Mouse (Mus musculus): Measurements from ENCODE around the gene Trim37. TPM values are rescaled to one million over a fixed set of nuclear protein-coding genes. Genes with fewer than 3 reads are reported as not detected.

Gene Trim37
- total RNA-seq, 2 experiments from 2014 or later: 12.7 to 28.4 TPM

GRCm38 (mm10) chr11:87212313-87212712 is 85.4 kb downstream of the Trim37 start:
- no peak for ATAC-seq (replicated peaks; ENCODE audit: low FRiP score, poor library complexity, severe bottlenecking)

GRCm38 (mm10) chr11:87222686-87223085 is 95.8 kb downstream of the Trim37 start:
- ATAC-seq (replicated peaks; ENCODE audit: low FRiP score, poor library complexity, severe bottlenecking): no peak

GRCm38 (mm10) chr11:87227056-87227455 is 100.2 kb downstream of the Trim37 start:
- no peak for ATAC-seq (replicated peaks; ENCODE audit: low FRiP score, poor library complexity, severe bottlenecking)

- no peak for ATAC-seq (replicated peaks; ENCODE audit: low FRiP score, poor library complexity, severe bottlenecking)
These were observed 106.5 kb downstream of the Trim37 start for GRCm38 (mm10) chr11:87233377-87233776.

GRCm38 (mm10) chr11:87234743-87235485 is 108.0 kb downstream of the Trim37 start:
- ATAC-seq (replicated peaks; ENCODE audit: low FRiP score, poor library complexity, severe bottlenecking): no peak

- ATAC-seq (replicated peaks; ENCODE audit: low FRiP score, poor library complexity, severe bottlenecking): no peak
These were observed 108.6 kb downstream of the Trim37 start for GRCm38 (mm10) chr11:87235486-87235872.

GRCm38 (mm10) chr11:87238891-87239530 is 112.1 kb downstream of the Trim37 start:
- no peak for ATAC-seq (replicated peaks; ENCODE audit: low FRiP score, poor library complexity, severe bottlenecking)

- no peak for ATAC-seq (replicated peaks; ENCODE audit: low FRiP score, poor library complexity, severe bottlenecking)
These were observed 113.4 kb downstream of the Trim37 start for GRCm38 (mm10) chr11:87240141-87240832.

GRCm38 (mm10) chr11:87240833-87241215 is 113.9 kb downstream of the Trim37 start:
- no peak for ATAC-seq (replicated peaks; ENCODE audit: low FRiP score, poor library complexity, severe bottlenecking)

- ATAC-seq (replicated peaks; ENCODE audit: low FRiP score, poor library complexity, severe bottlenecking): no peak
These were observed 114.4 kb downstream of the Trim37 start for GRCm38 (mm10) chr11:87241256-87241655.

GRCm38 (mm10) chr11:87245171-87245840 is 118.4 kb downstream of the Trim37 start:
- no peak for ATAC-seq (replicated peaks; ENCODE audit: low FRiP score, poor library complexity, severe bottlenecking)

- ATAC-seq (replicated peaks; ENCODE audit: low FRiP score, poor library complexity, severe bottlenecking): no peak
These were observed 119.3 kb downstream of the Trim37 start for GRCm38 (mm10) chr11:87246107-87246651.

- no peak for ATAC-seq (replicated peaks; ENCODE audit: low FRiP score, poor library complexity, severe bottlenecking)
These were observed 120.0 kb downstream of the Trim37 start for GRCm38 (mm10) chr11:87246724-87247493.

- ATAC-seq (replicated peaks; ENCODE audit: low FRiP score, poor library complexity, severe bottlenecking): no peak
These were observed 120.6 kb downstream of the Trim37 start for GRCm38 (mm10) chr11:87247494-87247866.

- no peak for ATAC-seq (replicated peaks; ENCODE audit: low FRiP score, poor library complexity, severe bottlenecking)
These were observed 123.3 kb downstream of the Trim37 start for GRCm38 (mm10) chr11:87250132-87250531.

- ATAC-seq (replicated peaks; ENCODE audit: low FRiP score, poor library complexity, severe bottlenecking): no peak
These were observed 126.4 kb downstream of the Trim37 start for GRCm38 (mm10) chr11:87253294-87253693.

- ATAC-seq (replicated peaks; ENCODE audit: low FRiP score, poor library complexity, severe bottlenecking): no peak
These were observed 127.3 kb downstream of the Trim37 start for GRCm38 (mm10) chr11:87254149-87254548.

GRCm38 (mm10) chr11:87257282-87257681 is 130.4 kb downstream of the Trim37 start:
- ATAC-seq (replicated peaks; ENCODE audit: low FRiP score, poor library complexity, severe bottlenecking): no peak

GRCm38 (mm10) chr11:87259792-87260191 is 132.9 kb downstream of the Trim37 start:
- ATAC-seq (replicated peaks; ENCODE audit: low FRiP score, poor library complexity, severe bottlenecking): no peak

Data from erythroblast, adult 5-6 weeks (primary cell).